Mouse (Mus musculus) CH12.LX (cell line): Measurements from ENCODE around the gene Rps21.

ENCODE experiments used
- CHD2 ChIP-seq: IDR thresholded peaks from 2 replicates; pipeline ENCODE4 v1.6.1; 2011; ENCODE audit warnings: low read length, improper control_type of control experiment
- CTCF ChIP-seq, 2 experiments: IDR thresholded peaks in 1 of 2; conservative IDR thresholded peaks in 1 of 2; 2 replicates each; pipeline ENCODE4 v1.5.1; 2011 to 2012; ENCODE audit warnings: low read depth in 2 of 2, low read length in 2 of 2, improper control_type of control experiment in 1 of 2, inconsistent platforms in 1 of 2, mild to moderate bottlenecking in 1 of 2, moderate library complexity in 1 of 2
- EP300 ChIP-seq: IDR thresholded peaks from 2 replicates; pipeline ENCODE4 v1.6.1; 2011; ENCODE audit warnings: low read length, improper control_type of control experiment
- ETS1 ChIP-seq: conservative IDR thresholded peaks from 2 replicates; pipeline ENCODE4 v1.6.1; 2012; ENCODE audit warnings: low read depth, mild to moderate bottlenecking, inconsistent platforms, low read length, improper control_type of control experiment, moderate library complexity
- JUND ChIP-seq: conservative IDR thresholded peaks from 2 replicates; pipeline ENCODE4 v1.6.1; 2011; ENCODE audit warnings: low read depth, low read length, improper control_type of control experiment
- MAX ChIP-seq: IDR thresholded peaks from 2 replicates; pipeline ENCODE4 v1.6.1; 2011; ENCODE audit warnings: low read length, improper control_type of control experiment
- NELFE ChIP-seq: IDR thresholded peaks from 2 replicates; pipeline ENCODE4 v1.6.1; 2011; ENCODE audit warnings: low read depth, low read length, improper control_type of control experiment
- POLR2A ChIP-seq: IDR thresholded peaks from 2 replicates; pipeline ENCODE4 v1.6.1; 2011; ENCODE audit warnings: low read depth, mild to moderate bottlenecking, improper control_type of control experiment, low read length
- TCF12 ChIP-seq: IDR thresholded peaks from 2 replicates; pipeline ENCODE4 v1.6.1; 2014; ENCODE audit warnings: low read depth, mild to moderate bottlenecking, inconsistent platforms, low read length, improper control_type of control experiment
- ZKSCAN1 ChIP-seq: IDR thresholded peaks from 2 replicates; pipeline ENCODE4 v1.6.1; 2012; ENCODE audit warnings: low read depth, inconsistent platforms, low read length, improper control_type of control experiment, borderline replicate concordance

- no peak for TF ChIP-seq NELFE
- TF ChIP-seq JUND: no peak
- no peak for TF ChIP-seq CTCF (conservative IDR thresholded peaks at IDR 0.05 in 1 of 2, IDR thresholded peaks at IDR 0.05 in 1 of 2; ENCODE audit: low read depth in 2 of 2, low read length in 2 of 2)
- no peak for TF ChIP-seq EP300
- no peak for TF ChIP-seq POLR2A
- TF ChIP-seq ETS1: no peak
- TF ChIP-seq TCF12: no peak
- no peak for TF ChIP-seq MAX
- TF ChIP-seq ZKSCAN1: no peak
- no peak for TF ChIP-seq CHD2
These were observed 31.3 kb upstream of the Rps21 start, which contains the start of gene Lama5 for GRCm38 (mm10) chr2:180225762-180226378.
